Mouse (Mus musculus) midbrain, embryonic 11.5 days (tissue): ENCODE results near the gene Entpd6. TPM values are rescaled to one million over a fixed set of nuclear protein-coding genes. Genes with fewer than 3 reads are reported as not detected.
A peak's percentile ranks its signal among the peaks of the same experiment; 100 is the strongest.

Experiments used
- ATAC-seq: fragments of 200-750 bp; cut with Nextera tagmentation; 2 replicates; pipeline ENCODE4 v1.8.0; 2017; ENCODE audit warnings: moderate TSS enrichment, moderate library complexity; ENCODE audit not compliant: low FRiP score
- DNase-seq: peaks from one replicate; pipeline ENCODE4 v3.0.0; 2015; ENCODE audit warnings: low spot score; ENCODE audit errors: missing footprints
- H3K27ac ChIP-seq: fragments of 300-500 bp; sonication (generic); 2 replicates; pipeline ENCODE4 v1.5.1; 2014; ENCODE audit warnings: low read depth, low read length
- H3K27me3 ChIP-seq: fragments of 300-500 bp; sonication (generic); 2 replicates; pipeline ENCODE4 v1.6.1; 2014; ENCODE audit warnings: mild to moderate bottlenecking, low read length, moderate library complexity, mixed read lengths; ENCODE audit not compliant: control insufficient read depth, insufficient read depth
- H3K36me3 ChIP-seq: fragments of 300-500 bp; sonication (generic); 2 replicates; pipeline ENCODE4 v1.6.1; 2014; ENCODE audit warnings: mild to moderate bottlenecking, low read length, moderate library complexity, mixed read lengths; ENCODE audit not compliant: control insufficient read depth, insufficient read depth
- H3K4me1 ChIP-seq: fragments of 300-500 bp; sonication (generic); 2 replicates; pipeline ENCODE4 v1.6.1; 2014; ENCODE audit warnings: low read length; ENCODE audit not compliant: control insufficient read depth, insufficient read depth
- H3K4me2 ChIP-seq: fragments of 300-500 bp; sonication (generic); 2 replicates; pipeline ENCODE4 v1.6.1; 2014; ENCODE audit warnings: mild to moderate bottlenecking, moderate library complexity
- H3K4me3 ChIP-seq: fragments of 300-500 bp; sonication (generic); 2 replicates; pipeline ENCODE4 v1.5.1; 2014; ENCODE audit warnings: low read depth, low read length
- H3K9ac ChIP-seq: fragments of 300-500 bp; sonication (generic); 2 replicates; pipeline ENCODE4 v1.6.1; 2014; ENCODE audit warnings: low read length
- H3K9me3 ChIP-seq: fragments of 300-500 bp; sonication (generic); 2 replicates; pipeline ENCODE4 v1.6.1; 2016; ENCODE audit warnings: low read length; ENCODE audit not compliant: control insufficient read depth
- WGBS: fragments of 180-500 bp; shearing (Covaris S2); extraction: QIAGEN DNeasy Blood & Tissue Kit; methylation state at CpG from one replicate; pipeline ENCODE4 v1.1.7; 2014; 5-methylcytosine and 5-hydroxymethylcytosine counted together
- polyA plus RNA-seq: library from polyadenylated mRNA; unstranded; fragments of >200 nt; fragmentation: Nextera tagmentation; extraction: Ambion mirVana; gene quantifications from 2 replicates; pipeline ENCODE4 v1.2.1, GENCODE M21; 2014

The Entpd6 gene
- polyA plus RNA-seq, 1 experiment from 2014 or later: 26.7 TPM

GRCm38 (mm10) chr2:150750129-150750979, 1.5 kb downstream of the Entpd6 start:
- H3K27ac ChIP-seq: no peak overlapping the region
- H3K9me3 ChIP-seq: no peaks in the 10 kb centered on the region
- DNase-seq: peak; percentile 76
- no peak for ATAC-seq
- H3K4me2 ChIP-seq: no peak overlapping the region; the same call in 1 of the 2 replicates
- H3K4me1 ChIP-seq: peaks cover 7% of the 10 kb centered on the region
- no peak overlapping the region for H3K4me3 ChIP-seq
- no peaks in the 10 kb centered on the region for H3K27me3 ChIP-seq
- 83% methylated on average over 13 of the region's 13 CpGs for WGBS
- no peaks in the 10 kb centered on the region for H3K36me3 ChIP-seq
- H3K9ac ChIP-seq: no peak overlapping the region

- DNase-seq: peak; percentile 31
- Histone ChIP-seq H3K27ac (no peak overlapping the region), H3K27me3 (no peaks in the 10 kb centered on the region), H3K4me3 (no peak overlapping the region), H3K4me2 (no peak overlapping the region), H3K9me3 (no peaks in the 10 kb centered on the region), H3K9ac (no peak overlapping the region), H3K4me1 (no peaks in the 10 kb centered on the region), H3K36me3 (no peaks in the 10 kb centered on the region)
- no peak for ATAC-seq
- 95% methylated on average over 3 of the region's 3 CpGs for WGBS
Measured at GRCm38 (mm10) chr2:150755016-150755415, 6.2 kb downstream of the Entpd6 start.

DNA sequence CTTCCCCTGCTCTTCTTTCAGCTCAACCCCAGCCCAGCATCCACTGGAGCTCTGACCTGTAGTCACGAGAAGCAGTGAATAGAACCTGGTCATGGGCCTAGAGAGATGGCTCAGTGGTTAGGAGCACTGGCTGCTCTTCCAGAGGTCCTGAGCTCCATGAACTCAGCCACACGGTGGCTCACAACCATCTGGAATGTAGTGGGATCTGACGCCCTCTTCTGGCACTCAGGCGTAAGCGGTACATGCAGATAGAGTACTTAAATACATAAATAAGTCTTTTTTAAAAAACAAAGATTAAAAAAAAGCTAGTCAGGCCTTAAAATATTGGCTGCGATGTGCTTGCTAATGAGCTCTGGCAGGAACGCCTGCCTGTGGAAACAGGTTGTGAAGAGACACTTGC, 12.6 kb downstream of the Entpd6 start:
- Histone ChIP-seq H3K4me2 (no peak overlapping the region), H3K9ac (no peak overlapping the region), H3K9me3 (no peaks in the 10 kb centered on the region), H3K4me1 (no peaks in the 10 kb centered on the region), H3K27ac (no peak overlapping the region), H3K4me3 (no peak overlapping the region), H3K36me3 (no peaks in the 10 kb centered on the region), H3K27me3 (no peaks in the 10 kb centered on the region)
- no peak for ATAC-seq
- DNase-seq: no peak
- WGBS: 81% methylated on average over 7 of the region's 7 CpGs

GRCm38 (mm10) chr2:150765619-150766018, 16.8 kb downstream of the Entpd6 start:
- no peak for ATAC-seq
- H3K36me3 ChIP-seq: no peaks in the 10 kb centered on the region

GRCm38 (mm10) chr2:150766083-150766862, 17.4 kb downstream of the Entpd6 start:
- no peaks in the 10 kb centered on the region for H3K27me3 ChIP-seq
- H3K4me1 ChIP-seq: no peaks in the 10 kb centered on the region
- ATAC-seq (no peak), DNase-seq (peak; percentile 2)
- no peaks in the 10 kb centered on the region for H3K9me3 ChIP-seq
- H3K9ac ChIP-seq: no peak overlapping the region
- H3K27ac ChIP-seq: no peak overlapping the region
- no peak overlapping the region for H3K4me2 ChIP-seq
- WGBS: 87% methylated on average over 4 of the region's 4 CpGs
- no peak overlapping the region for H3K4me3 ChIP-seq
- H3K36me3 ChIP-seq: no peaks in the 10 kb centered on the region

More at GRCm38 (mm10) chr2:150765619-150766018, 16.8 kb downstream of the Entpd6 start:
- 87% methylated on average over 2 of the region's 2 CpGs for WGBS
- H3K27me3 ChIP-seq: no peaks in the 10 kb centered on the region
- no peak overlapping the region for H3K4me2 ChIP-seq
- DNase-seq: no peak
- no peak overlapping the region for H3K27ac ChIP-seq
- H3K9me3 ChIP-seq: no peaks in the 10 kb centered on the region
- H3K4me1 ChIP-seq: no peaks in the 10 kb centered on the region
- H3K4me3 ChIP-seq: no peak overlapping the region
- no peak overlapping the region for H3K9ac ChIP-seq

DNA sequence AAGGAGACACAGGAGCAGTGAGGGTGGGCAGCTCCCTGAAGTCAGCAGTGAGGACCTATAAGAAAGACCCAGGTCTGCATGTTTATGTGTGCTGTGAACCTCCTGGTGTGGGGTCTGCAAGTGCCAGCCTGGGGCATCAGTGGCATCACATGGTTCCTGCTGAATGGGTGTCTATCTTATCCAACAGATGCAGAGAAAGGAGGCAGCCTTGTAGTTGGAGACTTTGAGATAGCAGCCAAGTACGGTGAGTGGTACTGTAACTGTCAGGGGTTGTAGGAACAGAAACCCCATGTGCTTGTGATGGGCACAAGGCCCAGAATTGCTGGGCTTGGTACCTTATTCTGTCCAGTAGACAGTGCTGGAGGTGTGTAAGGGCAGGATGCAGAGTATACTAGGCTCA, 19.8 kb downstream of the Entpd6 start:
- Histone ChIP-seq H3K9me3 (no peaks in the 10 kb centered on the region), H3K27ac (no peak overlapping the region), H3K4me2 (no peak overlapping the region), H3K9ac (no peak overlapping the region), H3K4me3 (no peak overlapping the region), H3K27me3 (no peaks in the 10 kb centered on the region), H3K36me3 (no peaks in the 10 kb centered on the region), H3K4me1 (no peaks in the 10 kb centered on the region)
- DNase-seq (no peak), ATAC-seq (no peak)
- 100% methylated on average over 1 of the region's 1 CpGs for WGBS

- Histone ChIP-seq H3K4me3 (no peak overlapping the region), H3K4me2 (no peak overlapping the region), H3K4me1 (no peaks in the 10 kb centered on the region), H3K36me3 (no peaks in the 10 kb centered on the region), H3K27me3 (no peaks in the 10 kb centered on the region), H3K27ac (no peak overlapping the region), H3K9me3 (no peaks in the 10 kb centered on the region), H3K9ac (no peak overlapping the region)
- ATAC-seq: no peak
- WGBS: 80% methylated on average over 1 of the region's 1 CpGs
- peak; percentile 60 for DNase-seq
Measured at GRCm38 (mm10) chr2:150770747-150771146, 21.9 kb downstream of the Entpd6 start.

DNA sequence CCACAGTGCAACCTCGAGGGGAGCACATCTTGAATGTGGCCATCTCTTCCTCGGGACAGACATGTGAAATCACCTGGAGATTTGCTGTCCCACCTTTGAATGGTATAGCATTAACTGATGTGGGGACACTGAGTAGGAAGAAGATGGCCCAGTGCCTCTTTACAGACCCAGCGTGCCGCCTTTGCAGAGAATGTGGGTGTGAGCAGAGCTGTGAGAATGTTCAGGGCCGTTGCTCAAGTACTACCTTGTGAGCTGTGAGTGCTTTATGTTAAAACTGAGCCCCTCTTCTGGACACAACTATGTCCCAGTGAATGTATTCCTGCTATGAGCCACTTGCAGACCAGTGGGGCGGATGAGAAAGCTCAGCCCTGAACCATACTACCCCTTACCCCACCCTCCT, 22.3 kb downstream of the Entpd6 start:
- no peaks in the 10 kb centered on the region for H3K36me3 ChIP-seq
- DNase-seq (peak; percentile 65), ATAC-seq (no peak)
- no peak overlapping the region for H3K9ac ChIP-seq
- 86% methylated on average over 6 of the region's 6 CpGs for WGBS
- H3K27me3 ChIP-seq: no peaks in the 10 kb centered on the region
- no peak overlapping the region for H3K4me3 ChIP-seq
- H3K4me1 ChIP-seq: no peaks in the 10 kb centered on the region
- H3K27ac ChIP-seq: no peak overlapping the region
- H3K4me2 ChIP-seq: no peak overlapping the region
- H3K9me3 ChIP-seq: no peaks in the 10 kb centered on the region

GRCm38 (mm10) chr2:150771996-150772395, 23.2 kb downstream of the Entpd6 start:
- Histone ChIP-seq H3K27ac (no peak overlapping the region), H3K4me3 (no peak overlapping the region), H3K9me3 (no peaks in the 10 kb centered on the region), H3K9ac (no peak overlapping the region), H3K27me3 (no peaks in the 10 kb centered on the region), H3K4me2 (no peak overlapping the region), H3K36me3 (no peaks in the 10 kb centered on the region), H3K4me1 (no peaks in the 10 kb centered on the region)
- DNase-seq (no peak), ATAC-seq (no peak)
- 92% methylated on average over 8 of the region's 8 CpGs for WGBS
